Mouse (Mus musculus): ENCODE results near the gene Nxn. TPM values are rescaled to one million over a fixed set of nuclear protein-coding genes. Genes with fewer than 3 reads are reported as not detected.

Nxn gene
- polyA plus RNA-seq, 1 experiment from 2014 or later: 46.6 TPM

- H3K27ac ChIP-seq: no peak overlapping the region
- 71% methylated on average over 6 of the region's 6 CpGs for WGBS
- H3K4me3 ChIP-seq: no peak overlapping the region
- H3K4me1 ChIP-seq (replicated peaks): peaks cover 88% of the 10 kb centered on the region
- no peaks in the 10 kb centered on the region for H3K27me3 ChIP-seq (ENCODE audit: insufficient read depth, poor library complexity, severe bottlenecking)
- no peaks in the 10 kb centered on the region for H3K9me3 ChIP-seq
- H3K36me3 ChIP-seq: no peaks in the 10 kb centered on the region
- DNase-seq (ENCODE audit: low spot score): no peak
These were observed 43.5 kb downstream of the Nxn start for GRCm38 (mm10) chr11:76355425-76355824.

- peaks cover 86% of the 10 kb centered on the region for H3K4me1 ChIP-seq (replicated peaks)
- H3K27ac ChIP-seq: peak overlapping the region; percentile 68
- no peaks in the 10 kb centered on the region for H3K9me3 ChIP-seq
- WGBS: 52% methylated on average over 16 of the region's 16 CpGs
- no peaks in the 10 kb centered on the region for H3K27me3 ChIP-seq (ENCODE audit: insufficient read depth, poor library complexity, severe bottlenecking)
- no peaks in the 10 kb centered on the region for H3K36me3 ChIP-seq
- DNase-seq (ENCODE audit: low spot score): no peak
- no peak overlapping the region for H3K4me3 ChIP-seq
These were observed 45.9 kb downstream of the Nxn start for GRCm38 (mm10) chr11:76352861-76353558.

GRCm38 (mm10) chr11:76351624-76352011, 47.3 kb downstream of the Nxn start:
- H3K4me3 ChIP-seq: 0 out of 2 replicates have a peak overlapping the region, but pooled peaks have one; percentile 6
- DNase-seq (ENCODE audit: low spot score): no peak

GRCm38 (mm10) chr11:76350931-76351623, 47.9 kb downstream of the Nxn start:
- no peaks in the 10 kb centered on the region for H3K9me3 ChIP-seq
- 0 out of 2 replicates have a peak overlapping the region, but pooled peaks have one; percentile 6 for H3K4me3 ChIP-seq
- 16% methylated on average over 10 of the region's 10 CpGs for WGBS
- H3K27ac ChIP-seq: peak overlapping the region; percentile 73
- peaks cover 9% of the 10 kb centered on the region; the same call in 1 of the 2 replicates for H3K36me3 ChIP-seq
- peaks cover 82% of the 10 kb centered on the region for H3K4me1 ChIP-seq (replicated peaks)
- DNase-seq (ENCODE audit: low spot score): peak; percentile 34
- no peaks in the 10 kb centered on the region for H3K27me3 ChIP-seq (ENCODE audit: insufficient read depth, poor library complexity, severe bottlenecking)

More at GRCm38 (mm10) chr11:76351624-76352011, 47.3 kb downstream of the Nxn start:
- H3K27ac ChIP-seq: peak overlapping the region; percentile 73
- no peaks in the 10 kb centered on the region for H3K27me3 ChIP-seq (ENCODE audit: insufficient read depth, poor library complexity, severe bottlenecking)
- H3K9me3 ChIP-seq: no peaks in the 10 kb centered on the region
- 0 out of 2 replicates have a peak, but pooled peaks cover 3% of the 10 kb centered on the region for H3K36me3 ChIP-seq
- 17% methylated on average over 3 of the region's 3 CpGs for WGBS
- peaks cover 85% of the 10 kb centered on the region for H3K4me1 ChIP-seq (replicated peaks)

GRCm38 (mm10) chr11:76349833-76350232, 49.1 kb downstream of the Nxn start:
- Histone ChIP-seq H3K4me1 (replicated peaks) (peaks cover 72% of the 10 kb centered on the region), H3K9me3 (no peaks in the 10 kb centered on the region), H3K4me3 (no peak overlapping the region), H3K27me3 (ENCODE audit: insufficient read depth, poor library complexity, severe bottlenecking) (no peaks in the 10 kb centered on the region), H3K27ac (peak overlapping the region; percentile 73; the same call in 1 of the 2 replicates), H3K36me3 (peaks cover 13% of the 10 kb centered on the region; the same call in 1 of the 2 replicates)
- 63% methylated on average over 5 of the region's 5 CpGs for WGBS
- DNase-seq (ENCODE audit: low spot score): no peak

GRCm38 (mm10) chr11:76347589-76347988, 51.4 kb downstream of the Nxn start:
- no peaks in the 10 kb centered on the region for H3K9me3 ChIP-seq
- WGBS: 39% methylated on average over 4 of the region's 4 CpGs
- H3K27ac ChIP-seq: no peak overlapping the region
- peaks cover 15% of the 10 kb centered on the region; the same call in 1 of the 2 replicates for H3K36me3 ChIP-seq
- H3K27me3 ChIP-seq (ENCODE audit: insufficient read depth, poor library complexity, severe bottlenecking): no peaks in the 10 kb centered on the region
- DNase-seq (ENCODE audit: low spot score): no peak
- H3K4me3 ChIP-seq: no peak overlapping the region
- peaks cover 66% of the 10 kb centered on the region for H3K4me1 ChIP-seq (replicated peaks)

- H3K27ac ChIP-seq: peak overlapping the region; percentile 79
- no peak overlapping the region for H3K4me3 ChIP-seq
- H3K36me3 ChIP-seq: peaks cover 15% of the 10 kb centered on the region; the same call in 1 of the 2 replicates
- WGBS: 58% methylated on average over 9 of the region's 9 CpGs
- no peaks in the 10 kb centered on the region for H3K9me3 ChIP-seq
- H3K4me1 ChIP-seq (replicated peaks): peaks cover 25% of the 10 kb centered on the region
- H3K27me3 ChIP-seq (ENCODE audit: insufficient read depth, poor library complexity, severe bottlenecking): no peaks in the 10 kb centered on the region
- peak; percentile 36 for DNase-seq (ENCODE audit: low spot score)
These were observed 55.9 kb downstream of the Nxn start for GRCm38 (mm10) chr11:76343031-76343430.

GRCm38 (mm10) chr11:76341884-76342645, 56.9 kb downstream of the Nxn start:
- Histone ChIP-seq H3K4me3 (no peak overlapping the region), H3K4me1 (replicated peaks) (peaks cover 20% of the 10 kb centered on the region), H3K36me3 (peaks cover 15% of the 10 kb centered on the region; the same call in 1 of the 2 replicates), H3K9me3 (no peaks in the 10 kb centered on the region), H3K27ac (no peak overlapping the region), H3K27me3 (ENCODE audit: insufficient read depth, poor library complexity, severe bottlenecking) (no peaks in the 10 kb centered on the region)
- 84% methylated on average over 14 of the region's 14 CpGs for WGBS
- DNase-seq (ENCODE audit: low spot score): no peak

- Histone ChIP-seq H3K4me3 (no peak overlapping the region), H3K27ac (no peak overlapping the region), H3K4me1 (replicated peaks) (peaks cover 17% of the 10 kb centered on the region), H3K36me3 (peaks cover 7% of the 10 kb centered on the region; the same call in 1 of the 2 replicates), H3K27me3 (ENCODE audit: insufficient read depth, poor library complexity, severe bottlenecking) (no peaks in the 10 kb centered on the region), H3K9me3 (no peaks in the 10 kb centered on the region)
- DNase-seq (ENCODE audit: low spot score): no peak
- WGBS: 78% methylated on average over 14 of the region's 14 CpGs
These were observed 57.8 kb downstream of the Nxn start for GRCm38 (mm10) chr11:76341163-76341562.

GRCm38 (mm10) chr11:76339830-76340229, 59.1 kb downstream of the Nxn start:
- WGBS: 85% methylated on average over 5 of the region's 5 CpGs

GRCm38 (mm10) chr11:76339141-76339540, 59.8 kb downstream of the Nxn start:
- Histone ChIP-seq H3K27ac (no peak overlapping the region), H3K27me3 (ENCODE audit: insufficient read depth, poor library complexity, severe bottlenecking) (no peaks in the 10 kb centered on the region), H3K36me3 (no peaks in the 10 kb centered on the region), H3K4me1 (replicated peaks) (peaks cover 30% of the 10 kb centered on the region), H3K9me3 (no peaks in the 10 kb centered on the region), H3K4me3 (no peak overlapping the region)
- DNase-seq (ENCODE audit: low spot score): no peak
- WGBS: 85% methylated on average over 11 of the region's 11 CpGs

More at GRCm38 (mm10) chr11:76339830-76340229, 59.1 kb downstream of the Nxn start:
- DNase-seq (ENCODE audit: low spot score): no peak
- Histone ChIP-seq H3K27me3 (ENCODE audit: insufficient read depth, poor library complexity, severe bottlenecking) (no peaks in the 10 kb centered on the region), H3K36me3 (0 out of 2 replicates have a peak, but pooled peaks cover 2% of the 10 kb centered on the region), H3K4me3 (no peak overlapping the region), H3K27ac (no peak overlapping the region), H3K9me3 (no peaks in the 10 kb centered on the region), H3K4me1 (replicated peaks) (peaks cover 27% of the 10 kb centered on the region)

- peaks cover 28% of the 10 kb centered on the region for H3K4me1 ChIP-seq (replicated peaks)
- DNase-seq (ENCODE audit: low spot score): no peak
- H3K4me3 ChIP-seq: no peak overlapping the region
- H3K27ac ChIP-seq: no peak overlapping the region
- H3K27me3 ChIP-seq (ENCODE audit: insufficient read depth, poor library complexity, severe bottlenecking): no peaks in the 10 kb centered on the region
- H3K9me3 ChIP-seq: no peaks in the 10 kb centered on the region
- H3K36me3 ChIP-seq: no peaks in the 10 kb centered on the region
- 91% methylated on average over 8 of the region's 8 CpGs for WGBS
These were observed 60.3 kb downstream of the Nxn start for GRCm38 (mm10) chr11:76338656-76339055.

Measured in hindbrain, embryonic 10.5 days (tissue).